Mouse (Mus musculus) midbrain, embryonic 14.5 days (tissue): ENCODE results near the gene Calr. TPM values are rescaled to one million over a fixed set of nuclear protein-coding genes. Genes with fewer than 3 reads are reported as not detected.
A peak's percentile ranks its signal among the peaks of the same experiment; 100 is the strongest.
"Not testable (repeated sequence)": the region's sequence is repeated elsewhere in the genome, so short reads cannot be mapped to it uniquely, and the experiment has no call there.

ENCODE experiments used
- ATAC-seq: fragments of 200-750 bp; cut with Nextera tagmentation; 2 replicates; pipeline ENCODE4 v1.8.0; 2017; ENCODE audit warnings: moderate number of reproducible peaks, moderate library complexity; ENCODE audit not compliant: low FRiP score, low TSS enrichment
- DNase-seq: peaks from one replicate; pipeline ENCODE4 v3.0.0-alpha.2; 2015
- H3K27ac ChIP-seq: fragments of 300-500 bp; sonication (generic); replicated peaks from 2 replicates; pipeline ENCODE4 v1.5.1; 2014; ENCODE audit warnings: mild to moderate bottlenecking, low read depth, low read length, moderate library complexity
- H3K27me3 ChIP-seq: fragments of 300-500 bp; sonication (generic); 2 replicates; pipeline ENCODE4 v1.6.1; 2014; ENCODE audit warnings: low read length, control low read depth, mixed read lengths; ENCODE audit not compliant: control insufficient read depth, insufficient read depth
- H3K36me3 ChIP-seq: fragments of 300-500 bp; sonication (generic); 2 replicates; pipeline ENCODE4 v1.6.1; 2014; ENCODE audit warnings: low read length, control low read depth; ENCODE audit not compliant: control insufficient read depth, insufficient read depth
- H3K4me1 ChIP-seq: fragments of 300-500 bp; sonication (generic); 2 replicates; pipeline ENCODE4 v1.6.1; 2014; ENCODE audit warnings: mild to moderate bottlenecking, antibody characterized with exemption, low read length, control low read depth; ENCODE audit not compliant: control insufficient read depth, insufficient read depth
- H3K4me2 ChIP-seq: fragments of 300-500 bp; sonication (generic); 2 replicates; pipeline ENCODE4 v1.6.1; 2014; ENCODE audit warnings: mild to moderate bottlenecking, low read length, moderate library complexity
- H3K4me3 ChIP-seq: fragments of 300-500 bp; sonication (generic); replicated peaks from 2 replicates; pipeline ENCODE4 v1.5.1; 2014; ENCODE audit warnings: low read depth, low read length
- H3K9ac ChIP-seq: fragments of 300-500 bp; sonication (generic); replicated peaks from 2 replicates; pipeline ENCODE4 v1.6.1; 2014; ENCODE audit warnings: mild to moderate bottlenecking, low read length, moderate library complexity
- H3K9me3 ChIP-seq: fragments of 300-500 bp; sonication (generic); 2 replicates; pipeline ENCODE4 v1.6.1; 2016; ENCODE audit warnings: low read length, control low read depth, mixed read lengths; ENCODE audit not compliant: control insufficient read depth
- WGBS: fragments of 180-500 bp; shearing (Covaris S2); extraction: QIAGEN DNeasy Blood & Tissue Kit; methylation state at CpG from one replicate; pipeline ENCODE4 v1.1.7; 2014; 5-methylcytosine and 5-hydroxymethylcytosine counted together
- polyA plus RNA-seq: library from polyadenylated mRNA; unstranded; fragments of >200 nt; fragmentation: Nextera tagmentation; extraction: Ambion mirVana; gene quantifications from 2 replicates; pipeline ENCODE4 v1.2.1, GENCODE M21; 2014

The Calr gene
- polyA plus RNA-seq, 1 experiment from 2014 or later: 525 TPM

- no peaks in the 10 kb centered on the region for H3K27me3 ChIP-seq
- H3K4me3 ChIP-seq: peak within 1 kb of the TSS; percentile 85
- peak within 1 kb of the TSS; percentile 67 for H3K4me2 ChIP-seq
- no peaks in the 10 kb centered on the region for H3K9me3 ChIP-seq
- peaks cover 8% of the 10 kb centered on the region; the same call in 1 of the 2 replicates for H3K4me1 ChIP-seq
- H3K36me3 ChIP-seq: peaks cover 32% of the 10 kb centered on the region
- 84% methylated on average over 11 of the region's 11 CpGs for WGBS
- ATAC-seq (no peak), DNase-seq (no peak)
- peak within 1 kb of the TSS; percentile 93 for H3K9ac ChIP-seq
- H3K27ac ChIP-seq: peak within 1 kb of the TSS; percentile 94
These were observed 15.2 kb downstream of the Calr start, which contains the start of gene Gadd45gip1 for GRCm38 (mm10) chr8:84831490-84831889. Gadd45gip1 (plus strand) TSS chr8:84831522.

GRCm38 (mm10) chr8:84826518-84826917 is 20.2 kb downstream of the Calr start:
- not testable (repeated sequence) for H3K9me3 ChIP-seq, DNase-seq, H3K27ac ChIP-seq, H3K36me3 ChIP-seq, H3K4me2 ChIP-seq, ATAC-seq, H3K4me1 ChIP-seq, H3K9ac ChIP-seq, H3K27me3 ChIP-seq, H3K4me3 ChIP-seq
- WGBS: 83% methylated on average over 1 of the region's 2 CpGs

DNA sequence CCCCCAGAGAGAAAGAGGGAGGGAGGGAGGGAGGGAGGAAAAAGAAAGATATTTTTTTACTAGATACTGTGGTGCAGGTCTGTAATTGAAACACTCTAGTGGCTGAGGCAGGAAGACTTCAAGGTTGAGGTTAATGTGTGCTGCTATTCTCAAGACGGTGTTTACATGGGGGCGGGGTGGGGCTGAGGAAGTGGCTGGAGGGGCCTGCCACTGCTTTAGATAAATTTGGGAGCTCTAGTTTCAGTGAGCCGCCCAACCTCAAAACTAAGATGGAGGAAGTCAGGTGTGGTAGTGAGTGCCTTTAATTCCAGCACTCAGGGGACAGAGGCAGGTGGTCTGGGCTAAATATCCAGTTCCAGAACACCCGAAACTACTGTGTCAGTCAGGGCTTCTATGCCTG is 21.1 kb downstream of the Calr start:
- Histone ChIP-seq H3K27me3 (no peaks in the 10 kb centered on the region), H3K9me3 (no peaks in the 10 kb centered on the region), H3K4me2 (no peak overlapping the region), H3K4me3 (no peak overlapping the region), H3K27ac (no peak overlapping the region), H3K4me1 (no peaks in the 10 kb centered on the region), H3K9ac (no peak overlapping the region), H3K36me3 (no peaks in the 10 kb centered on the region)
- no peak for ATAC-seq
- WGBS: 74% methylated on average over 4 of the region's 4 CpGs
- DNase-seq: no peak

- Histone ChIP-seq H3K4me1 (no peaks in the 10 kb centered on the region), H3K27me3 (no peaks in the 10 kb centered on the region), H3K9me3 (no peaks in the 10 kb centered on the region), H3K27ac (no peak overlapping the region), H3K9ac (no peak overlapping the region; the same call in 1 of the 2 replicates), H3K4me3 (peak overlapping the region; percentile 15; the same call in 1 of the 2 replicates), H3K36me3 (no peaks in the 10 kb centered on the region), H3K4me2 (peak overlapping the region; percentile 53)
- ATAC-seq: peak; percentile 78
- peak; percentile 93 for DNase-seq
- under 1% methylated on average over 18 of the region's 18 CpGs for WGBS
These were observed 23.1 kb downstream of the Calr start for GRCm38 (mm10) chr8:84823653-84824052.

GRCm38 (mm10) chr8:84822723-84823122 is 24.0 kb downstream of the Calr start, which contains the start of gene Dand5:
Dand5 (minus strand) TSS chr8:84822823.
- H3K9ac ChIP-seq: no peak within 1 kb of the TSS; the same call in 1 of the 2 replicates
- H3K4me1 ChIP-seq: no peaks in the 10 kb centered on the region
- peak within 1 kb of the TSS; percentile 53 for H3K4me2 ChIP-seq
- WGBS: 34% methylated on average over 3 of the region's 3 CpGs
- no peak for DNase-seq
- ATAC-seq: no peak
- H3K36me3 ChIP-seq: no peaks in the 10 kb centered on the region
- H3K27ac ChIP-seq: no peak within 1 kb of the TSS
- H3K9me3 ChIP-seq: no peaks in the 10 kb centered on the region
- H3K27me3 ChIP-seq: no peaks in the 10 kb centered on the region
- peak within 1 kb of the TSS; percentile 15; the same call in 1 of the 2 replicates for H3K4me3 ChIP-seq

DNA sequence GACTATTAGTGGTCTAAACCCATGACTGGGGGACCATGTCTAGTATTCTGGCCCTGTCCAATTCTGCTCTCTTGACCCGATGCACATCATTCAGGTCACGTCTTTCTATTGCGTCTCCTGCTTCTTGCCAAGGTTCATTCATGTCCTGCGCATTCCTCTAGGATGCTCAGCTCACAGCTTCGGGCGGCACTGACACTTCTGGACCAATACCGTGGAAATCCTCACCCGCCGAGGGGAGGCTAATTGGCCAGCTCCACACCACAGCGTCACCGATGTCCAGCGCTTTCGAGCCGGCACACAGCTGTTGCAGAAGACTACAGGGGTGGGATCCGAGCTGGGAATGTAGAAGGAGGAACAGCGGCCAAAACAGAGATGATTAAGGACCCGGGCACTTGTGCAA is 30.6 kb downstream of the Calr start:
- ATAC-seq: no peak
- H3K27me3 ChIP-seq: peaks cover 15% of the 10 kb centered on the region; the same call in 1 of the 2 replicates
- no peaks in the 10 kb centered on the region for H3K9me3 ChIP-seq
- no peak for DNase-seq
- H3K36me3 ChIP-seq: no peaks in the 10 kb centered on the region
- WGBS: 81% methylated on average over 17 of the region's 17 CpGs
- H3K27ac ChIP-seq: no peak overlapping the region
- H3K9ac ChIP-seq: no peak overlapping the region
- H3K4me2 ChIP-seq: no peak overlapping the region
- peaks cover 13% of the 10 kb centered on the region for H3K4me1 ChIP-seq
- H3K4me3 ChIP-seq: no peak overlapping the region

DNA sequence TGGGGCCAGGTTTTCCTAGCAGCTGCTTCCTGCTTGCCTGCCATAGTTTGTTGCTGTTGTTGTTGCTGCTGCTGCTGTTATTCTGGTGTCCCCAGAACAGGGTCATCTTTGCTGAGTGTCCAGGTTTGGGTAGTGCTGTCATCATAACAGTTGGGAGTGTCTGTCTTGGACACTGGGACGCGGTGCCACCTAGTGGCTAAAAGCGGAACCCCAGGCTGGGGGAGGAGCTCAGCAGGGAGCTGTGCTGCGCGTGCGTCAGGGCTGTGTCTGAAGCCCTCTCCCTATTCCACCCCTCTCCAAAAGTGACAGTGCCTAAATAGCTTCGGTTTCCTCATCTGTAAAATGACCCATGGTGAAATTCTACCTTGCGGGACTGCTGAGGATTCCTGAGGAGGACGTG is 31.2 kb downstream of the Calr start:
- Histone ChIP-seq H3K27ac (peak overlapping the region; percentile 66; the same call in 1 of the 2 replicates), H3K27me3 (peaks cover 15% of the 10 kb centered on the region; the same call in 1 of the 2 replicates), H3K4me1 (peaks cover 13% of the 10 kb centered on the region), H3K4me3 (no peak overlapping the region), H3K4me2 (no peak overlapping the region), H3K9me3 (no peaks in the 10 kb centered on the region), H3K36me3 (no peaks in the 10 kb centered on the region), H3K9ac (no peak overlapping the region)
- peak; percentile 89 for DNase-seq
- peak; percentile 24; the same call in 1 of the 2 replicates for ATAC-seq
- 11% methylated on average over 9 of the region's 9 CpGs for WGBS

- Histone ChIP-seq H3K27ac (peak overlapping the region; percentile 66), H3K27me3 (peaks cover 15% of the 10 kb centered on the region; the same call in 1 of the 2 replicates), H3K4me2 (no peak overlapping the region), H3K4me3 (no peak overlapping the region), H3K9me3 (no peaks in the 10 kb centered on the region), H3K36me3 (no peaks in the 10 kb centered on the region), H3K9ac (no peak overlapping the region; the same call in 1 of the 2 replicates), H3K4me1 (peaks cover 16% of the 10 kb centered on the region)
- DNase-seq: peak; percentile 71
- ATAC-seq: peak; percentile 31
- WGBS: 30% methylated on average over 19 of the region's 19 CpGs
These were observed 31.9 kb downstream of the Calr start for GRCm38 (mm10) chr8:84814555-84815441.
